Mouse (Mus musculus) embryonic facial prominence, embryonic 13.5 days (tissue): Measurements from ENCODE around the gene Sumo1. TPM values are rescaled to one million over a fixed set of nuclear protein-coding genes. Genes with fewer than 3 reads are reported as not detected.
A peak's percentile ranks its signal among the peaks of the same experiment; 100 is the strongest.

Source experiments
- ATAC-seq: fragments of 200-750 bp; cut with Nextera tagmentation; 2 replicates; pipeline ENCODE4 v1.8.0; 2017; ENCODE audit warnings: low read depth; ENCODE audit not compliant: insufficient number of reproducible peaks, insufficient read depth, low FRiP score, low TSS enrichment
- H3K27ac ChIP-seq: fragments of 300-500 bp; sonication (generic); 2 replicates; pipeline ENCODE4 v1.5.1; 2015; ENCODE audit warnings: moderate library complexity, mild to moderate bottlenecking, inconsistent platforms
- H3K27me3 ChIP-seq: fragments of 300-500 bp; sonication (generic); 2 replicates; pipeline ENCODE4 v1.6.1; 2015; ENCODE audit warnings: mild to moderate bottlenecking, inconsistent platforms
- H3K36me3 ChIP-seq: fragments of 300-500 bp; sonication (generic); 2 replicates; pipeline ENCODE4 v1.6.1; 2015; ENCODE audit warnings: mild to moderate bottlenecking, inconsistent platforms
- H3K4me1 ChIP-seq: fragments of 300-500 bp; sonication (generic); 2 replicates; pipeline ENCODE4 v1.6.1; 2015; ENCODE audit warnings: inconsistent platforms
- H3K4me2 ChIP-seq: fragments of 300-500 bp; sonication (generic); 2 replicates; pipeline ENCODE4 v1.6.1; 2015; ENCODE audit warnings: moderate library complexity, mild to moderate bottlenecking, inconsistent platforms
- H3K4me3 ChIP-seq: fragments of 300-500 bp; sonication (generic); 2 replicates; pipeline ENCODE4 v1.5.1; 2015; ENCODE audit warnings: mild to moderate bottlenecking, inconsistent platforms
- H3K9ac ChIP-seq: fragments of 300-500 bp; sonication (generic); 2 replicates; pipeline ENCODE4 v1.6.1; 2015; ENCODE audit warnings: mild to moderate bottlenecking, inconsistent platforms
- H3K9me3 ChIP-seq: fragments of 300-500 bp; sonication (generic); 2 replicates; pipeline ENCODE4 v1.6.1; 2016; ENCODE audit warnings: inconsistent platforms
- WGBS: fragments of 180-500 bp; shearing (Covaris S2); methylation state at CpG from one replicate; pipeline ENCODE4 v1.1.7; 2015; ENCODE audit warnings: mixed read lengths; 5-methylcytosine and 5-hydroxymethylcytosine counted together
- polyA plus RNA-seq: library from polyadenylated mRNA; unstranded; fragments of >200 nt; fragmentation: Nextera tagmentation; extraction: Ambion mirVana; gene quantifications from 2 replicates; pipeline ENCODE4 v1.2.1, GENCODE M21; 2015

Gene Sumo1
- 432 and 472 TPM in 2 replicates for polyA plus RNA-seq

DNA sequence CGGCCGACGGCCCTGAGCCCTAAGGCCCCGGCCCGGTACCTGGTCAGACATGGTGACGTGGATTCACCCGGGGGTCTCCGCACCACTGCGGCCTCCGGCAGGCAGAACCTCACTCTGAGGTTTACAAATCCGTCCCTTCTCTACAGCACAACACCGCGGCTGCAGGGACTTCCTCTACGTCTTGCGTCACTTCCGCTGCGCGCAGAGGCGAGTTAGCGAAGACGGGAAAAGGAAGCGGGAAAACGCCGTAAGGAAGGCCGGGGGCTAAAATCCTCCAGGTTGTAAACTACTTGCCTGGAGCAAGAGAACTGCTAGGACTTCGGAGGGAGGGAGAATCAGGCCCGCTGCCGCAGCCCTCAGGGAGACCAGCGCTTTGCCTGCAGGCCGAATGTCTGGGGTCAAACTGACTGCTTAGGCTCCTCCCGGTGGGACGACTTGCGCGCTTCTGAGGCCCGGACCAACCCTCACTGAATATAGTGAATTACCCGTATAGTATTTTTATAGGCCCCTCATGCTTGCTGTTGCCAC lies at the start of gene Sumo1:
TSS of gene Sumo1 (minus strand) at position 194 of the 528 bp plus-strand sequence.
- H3K4me2 ChIP-seq = peak within 1 kb of the TSS; percentile 84
- 0 out of 2 replicates have a peak, but pooled peaks cover 3% of the 10 kb centered on the region for H3K36me3 ChIP-seq
- no peaks in the 10 kb centered on the region for H3K27me3 ChIP-seq
- H3K9ac ChIP-seq = peak within 1 kb of the TSS; percentile 99
- peak within 1 kb of the TSS; percentile 97 for H3K27ac ChIP-seq
- under 1% methylated on average over 36 of the region's 36 CpGs for WGBS
- H3K4me1 ChIP-seq = peaks cover 10% of the 10 kb centered on the region; the same call in 1 of the 2 replicates
- H3K4me3 ChIP-seq = peak within 1 kb of the TSS; percentile 98
- peak; percentile 88 for ATAC-seq
- H3K9me3 ChIP-seq = no peaks in the 10 kb centered on the region

- no peak overlapping the region for H3K4me2 ChIP-seq
- WGBS = 50% methylated on average over 4 of the region's 4 CpGs
- no peak overlapping the region for H3K27ac ChIP-seq
These were observed 49.3 kb upstream of the Sumo1 start for GRCm38 (mm10) chr1:59719900-59720299.

DNA sequence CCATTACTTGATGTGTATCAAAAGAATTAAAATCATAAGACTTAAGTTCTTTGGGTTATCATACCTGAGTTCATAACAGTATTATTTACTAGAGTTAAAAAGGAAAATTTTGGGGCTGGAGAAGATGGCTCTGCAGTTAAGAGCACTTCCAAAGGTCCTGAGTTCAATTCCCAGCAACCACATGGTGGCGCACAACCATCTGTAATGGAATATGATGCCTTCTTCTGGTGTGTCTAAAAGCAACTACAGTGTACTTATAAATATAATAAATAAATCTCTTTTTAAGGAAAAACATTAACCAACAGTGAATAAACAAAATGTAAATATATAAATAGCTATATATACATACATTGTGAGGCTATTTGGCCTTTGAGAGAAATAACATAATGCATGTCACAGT lies 31.1 kb upstream of the Sumo1 start:
- no peaks in the 10 kb centered on the region for H3K4me1 ChIP-seq
- H3K27me3 ChIP-seq = no peaks in the 10 kb centered on the region
- H3K9ac ChIP-seq = no peak overlapping the region
- no peak overlapping the region for H3K4me2 ChIP-seq
- H3K4me3 ChIP-seq = no peak overlapping the region
- peaks cover 74% of the 10 kb centered on the region for H3K36me3 ChIP-seq
- H3K9me3 ChIP-seq = no peaks in the 10 kb centered on the region
- 92% methylated on average over 1 of the region's 1 CpGs for WGBS
- H3K27ac ChIP-seq = no peak overlapping the region
- no peak for ATAC-seq

More at GRCm38 (mm10) chr1:59719900-59720299, 49.3 kb upstream of the Sumo1 start:
- Histone ChIP-seq H3K4me3 (no peak overlapping the region), H3K9me3 (no peaks in the 10 kb centered on the region), H3K27me3 (no peaks in the 10 kb centered on the region), H3K9ac (no peak overlapping the region), H3K4me1 (no peaks in the 10 kb centered on the region), H3K36me3 (peaks cover 45% of the 10 kb centered on the region)
- no peak for ATAC-seq

DNA sequence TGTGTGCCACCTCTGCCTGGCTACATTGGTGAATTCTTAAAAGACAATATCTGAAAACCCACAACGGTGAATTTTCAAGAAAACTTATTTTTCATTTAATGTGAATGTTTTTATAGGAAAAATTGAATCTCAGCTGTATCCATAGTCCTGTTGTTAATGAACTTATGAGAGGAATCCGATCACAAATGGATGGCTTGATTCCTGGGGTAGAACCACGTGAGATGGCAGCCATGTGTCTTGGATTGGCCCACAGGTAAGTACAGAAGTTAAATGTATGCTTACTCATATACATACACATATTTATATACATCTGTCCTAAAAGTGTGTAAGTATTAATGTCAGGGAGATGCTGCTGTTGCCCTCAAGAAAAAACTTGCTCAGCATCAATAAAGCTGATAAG lies 27.6 kb upstream of the Sumo1 start:
- no peak overlapping the region for H3K4me3 ChIP-seq
- WGBS = 96% methylated on average over 3 of the region's 3 CpGs
- H3K9me3 ChIP-seq = no peaks in the 10 kb centered on the region
- no peak overlapping the region for H3K9ac ChIP-seq
- H3K4me2 ChIP-seq = no peak overlapping the region
- ATAC-seq = no peak
- H3K27me3 ChIP-seq = no peaks in the 10 kb centered on the region
- H3K4me1 ChIP-seq = no peaks in the 10 kb centered on the region
- peaks cover 70% of the 10 kb centered on the region for H3K36me3 ChIP-seq
- no peak overlapping the region for H3K27ac ChIP-seq

GRCm38 (mm10) chr1:59697751-59698150 lies 27.1 kb upstream of the Sumo1 start:
- Histone ChIP-seq H3K9me3 (no peaks in the 10 kb centered on the region), H3K4me2 (no peak overlapping the region), H3K36me3 (peaks cover 73% of the 10 kb centered on the region), H3K27ac (no peak overlapping the region), H3K9ac (no peak overlapping the region), H3K4me1 (no peaks in the 10 kb centered on the region), H3K4me3 (no peak overlapping the region), H3K27me3 (no peaks in the 10 kb centered on the region)
- 86% methylated on average over 5 of the region's 5 CpGs for WGBS
- ATAC-seq = no peak

- no peak overlapping the region for H3K4me2 ChIP-seq
- H3K9me3 ChIP-seq = no peaks in the 10 kb centered on the region
- 84% methylated on average over 5 of the region's 5 CpGs for WGBS
- H3K4me3 ChIP-seq = no peak overlapping the region
- H3K36me3 ChIP-seq = peaks cover 34% of the 10 kb centered on the region
- no peak for ATAC-seq
- no peaks in the 10 kb centered on the region for H3K27me3 ChIP-seq
- peaks cover 17% of the 10 kb centered on the region for H3K4me1 ChIP-seq
- H3K9ac ChIP-seq = no peak overlapping the region
- H3K27ac ChIP-seq = no peak overlapping the region
These were observed 19.8 kb upstream of the Sumo1 start for GRCm38 (mm10) chr1:59690467-59690866.

- no peak for ATAC-seq
- Histone ChIP-seq H3K9me3 (no peaks in the 10 kb centered on the region), H3K4me1 (peaks cover 17% of the 10 kb centered on the region), H3K4me3 (no peak overlapping the region), H3K27me3 (no peaks in the 10 kb centered on the region), H3K9ac (no peak overlapping the region), H3K36me3 (peaks cover 16% of the 10 kb centered on the region), H3K4me2 (peak overlapping the region; percentile 92), H3K27ac (no peak overlapping the region)
- WGBS = 41% methylated on average over 1 of the region's 1 CpGs
These were observed 16.9 kb upstream of the Sumo1 start for GRCm38 (mm10) chr1:59687493-59687892.

DNA sequence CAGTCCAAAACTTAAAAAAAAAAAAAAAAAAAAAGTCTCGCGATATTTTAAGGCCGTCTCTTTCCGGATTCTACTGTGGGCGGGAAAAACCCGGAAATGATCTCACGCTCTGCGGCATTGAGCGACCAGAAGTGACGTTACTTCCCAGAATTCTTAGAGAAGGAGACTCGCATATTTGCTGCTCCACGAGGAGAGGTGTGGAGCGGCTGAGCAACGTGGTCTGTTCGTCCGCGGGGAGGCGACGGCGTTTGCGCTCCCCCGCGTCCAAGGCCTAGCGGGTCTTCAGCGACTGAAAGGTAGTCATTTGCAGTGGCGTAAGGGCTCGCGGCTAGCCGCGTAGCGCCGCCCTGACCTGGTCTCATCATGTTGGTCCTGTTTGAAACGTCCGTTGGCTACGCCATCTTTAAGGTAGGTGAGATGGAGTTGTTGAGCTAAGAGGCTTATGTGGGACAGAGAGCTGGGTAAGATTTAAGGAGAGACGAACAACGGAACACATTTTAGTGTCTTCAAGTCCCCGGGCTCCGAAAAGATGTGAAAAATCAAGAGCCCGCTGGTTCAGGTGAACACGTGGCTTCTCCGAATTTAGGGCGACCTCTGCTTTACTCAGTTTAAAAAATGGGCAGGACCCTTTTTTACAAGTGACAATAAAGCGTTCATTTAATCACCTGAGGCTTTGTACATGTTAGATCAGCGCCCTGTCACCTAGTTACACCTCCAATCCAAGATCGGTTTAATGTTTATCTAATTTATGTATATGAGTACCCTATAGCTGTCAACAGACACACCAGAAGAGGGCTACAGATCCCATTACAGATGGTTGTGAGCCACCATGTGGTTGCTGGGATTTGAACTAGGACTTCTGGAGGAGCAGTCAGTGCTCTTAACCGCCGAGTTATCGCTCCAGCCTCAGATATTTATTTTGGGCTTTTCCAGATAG lies 14.5 kb upstream of the Sumo1 start, which contains the start of gene Nop58:
TSS of gene Nop58 (plus strand) at position 153 of the 937 bp plus-strand sequence.
- Histone ChIP-seq H3K4me3 (peak within 1 kb of the TSS; percentile 87), H3K36me3 (peaks cover 7% of the 10 kb centered on the region), H3K4me2 (peak within 1 kb of the TSS; percentile 92), H3K27me3 (no peaks in the 10 kb centered on the region; the same call in 1 of the 2 replicates), H3K4me1 (peaks cover 17% of the 10 kb centered on the region), H3K9me3 (no peaks in the 10 kb centered on the region), H3K9ac (peak within 1 kb of the TSS; percentile 88), H3K27ac (peak within 1 kb of the TSS; percentile 90)
- whole genome bisulfite sequencing = under 1% methylated on average over 49 of the region's 49 CpGs
- ATAC-seq = peak; percentile 94

GRCm38 (mm10) chr1:59683926-59684818 lies 13.5 kb upstream of the Sumo1 start:
- WGBS = 10% methylated on average over 11 of the region's 11 CpGs
- peaks cover 17% of the 10 kb centered on the region for H3K4me1 ChIP-seq
- peak overlapping the region; percentile 72 for H3K9ac ChIP-seq
- peak; percentile 53 for ATAC-seq
- no peaks in the 10 kb centered on the region; the same call in 1 of the 2 replicates for H3K27me3 ChIP-seq
- peak overlapping the region; percentile 78 for H3K27ac ChIP-seq
- H3K4me2 ChIP-seq = peak overlapping the region; percentile 75
- no peaks in the 10 kb centered on the region for H3K36me3 ChIP-seq
- H3K4me3 ChIP-seq = peak overlapping the region; percentile 87
- no peaks in the 10 kb centered on the region for H3K9me3 ChIP-seq

GRCm38 (mm10) chr1:59673661-59674060 lies 3.0 kb upstream of the Sumo1 start:
- Histone ChIP-seq H3K27ac (no peak overlapping the region), H3K36me3 (0 out of 2 replicates have a peak, but pooled peaks cover 3% of the 10 kb centered on the region), H3K4me3 (no peak overlapping the region), H3K27me3 (no peaks in the 10 kb centered on the region), H3K9me3 (no peaks in the 10 kb centered on the region), H3K9ac (no peak overlapping the region), H3K4me1 (peaks cover 5% of the 10 kb centered on the region; the same call in 1 of the 2 replicates), H3K4me2 (no peak overlapping the region)
- ATAC-seq = no peak
- WGBS = 95% methylated on average over 2 of the region's 2 CpGs
